Mouse (Mus musculus) urinary bladder, postnatal 14 days (tissue): Measurements from ENCODE around the gene Nbea.

ENCODE experiments used
- DNase-seq: peaks from one replicate; pipeline ENCODE4 v3.0.0; 2021; ENCODE audit warnings: low spot score

Gene Nbea

GRCm38 (mm10) chr3:55828481-55829256, 354.8 kb downstream of the Nbea start:
- no peak for DNase-seq

GRCm38 (mm10) chr3:55824864-55825263, 358.6 kb downstream of the Nbea start:
- DNase-seq, result no peak

GRCm38 (mm10) chr3:55819598-55819997, 363.9 kb downstream of the Nbea start:
- no peak for DNase-seq

- no peak for DNase-seq
These were observed 365.4 kb downstream of the Nbea start for GRCm38 (mm10) chr3:55818082-55818481.

DNA sequence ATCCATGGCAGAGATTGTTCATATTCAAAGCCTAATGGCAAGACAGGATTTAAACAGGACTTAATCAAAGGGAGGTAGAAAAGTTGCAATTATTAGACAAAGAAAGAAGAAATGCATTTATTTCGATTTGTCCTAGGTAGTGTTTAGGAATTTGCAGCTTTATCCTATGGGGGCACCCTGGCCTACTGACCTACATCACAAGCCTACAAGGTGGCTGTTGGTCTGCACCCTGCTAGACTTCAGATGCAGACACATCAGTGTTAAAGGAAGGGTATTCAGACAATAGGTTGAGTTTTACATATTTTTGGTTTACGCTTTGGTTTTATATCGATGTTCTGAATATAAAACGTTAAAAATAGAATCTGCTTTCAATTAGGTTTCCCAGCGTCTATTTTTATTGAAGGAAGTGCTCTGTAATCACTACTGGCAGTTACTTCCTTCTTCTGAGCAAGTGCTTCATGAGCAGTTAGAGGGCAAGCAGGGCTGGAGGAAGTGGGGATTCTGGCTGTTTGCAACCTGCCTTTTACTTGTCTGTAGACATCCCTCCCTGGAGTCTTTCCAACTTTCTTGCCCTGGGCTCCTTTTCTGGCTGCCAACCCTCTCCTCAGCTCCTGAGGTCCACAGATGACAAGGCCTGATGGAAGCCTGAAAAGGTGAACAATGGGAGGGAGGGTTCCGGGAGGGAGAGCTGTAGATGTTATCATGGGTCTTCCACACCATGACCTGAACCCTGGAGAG, 366.7 kb downstream of the Nbea start:
- no peak for DNase-seq

GRCm38 (mm10) chr3:55816096-55816495, 367.4 kb downstream of the Nbea start:
- no peak for DNase-seq

DNA sequence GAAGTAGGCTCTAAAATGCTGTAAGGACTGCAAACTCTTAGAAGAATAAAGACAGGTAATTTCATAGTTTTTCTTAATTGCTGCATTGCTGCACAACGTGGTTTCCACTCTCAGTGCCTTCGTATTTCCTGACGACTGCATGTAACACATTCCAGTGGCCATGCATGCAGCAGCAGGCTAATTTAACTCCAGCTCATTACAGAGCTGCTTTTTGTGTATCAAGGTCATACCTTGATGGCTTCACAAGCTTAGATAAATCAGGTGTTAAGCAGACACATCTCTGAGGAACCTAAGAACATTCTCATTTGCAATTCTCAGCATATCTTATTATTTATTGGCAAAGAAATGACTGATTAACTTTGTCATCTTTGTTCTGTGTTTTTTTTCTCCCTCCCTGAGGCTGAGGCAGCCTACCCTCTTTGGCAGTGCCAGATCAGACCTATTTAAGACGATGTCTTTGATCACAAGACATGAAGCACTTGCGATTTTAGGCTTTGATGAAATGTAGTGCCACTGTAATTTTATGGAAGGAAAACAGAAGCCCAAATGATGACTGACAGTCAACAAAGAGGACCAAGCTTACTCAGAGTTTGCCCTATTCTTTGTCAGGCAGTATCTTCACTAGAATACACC, 368.4 kb downstream of the Nbea start:
- no peak for DNase-seq

GRCm38 (mm10) chr3:55794768-55795167, 388.7 kb downstream of the Nbea start:
- no peak for DNase-seq

DNA sequence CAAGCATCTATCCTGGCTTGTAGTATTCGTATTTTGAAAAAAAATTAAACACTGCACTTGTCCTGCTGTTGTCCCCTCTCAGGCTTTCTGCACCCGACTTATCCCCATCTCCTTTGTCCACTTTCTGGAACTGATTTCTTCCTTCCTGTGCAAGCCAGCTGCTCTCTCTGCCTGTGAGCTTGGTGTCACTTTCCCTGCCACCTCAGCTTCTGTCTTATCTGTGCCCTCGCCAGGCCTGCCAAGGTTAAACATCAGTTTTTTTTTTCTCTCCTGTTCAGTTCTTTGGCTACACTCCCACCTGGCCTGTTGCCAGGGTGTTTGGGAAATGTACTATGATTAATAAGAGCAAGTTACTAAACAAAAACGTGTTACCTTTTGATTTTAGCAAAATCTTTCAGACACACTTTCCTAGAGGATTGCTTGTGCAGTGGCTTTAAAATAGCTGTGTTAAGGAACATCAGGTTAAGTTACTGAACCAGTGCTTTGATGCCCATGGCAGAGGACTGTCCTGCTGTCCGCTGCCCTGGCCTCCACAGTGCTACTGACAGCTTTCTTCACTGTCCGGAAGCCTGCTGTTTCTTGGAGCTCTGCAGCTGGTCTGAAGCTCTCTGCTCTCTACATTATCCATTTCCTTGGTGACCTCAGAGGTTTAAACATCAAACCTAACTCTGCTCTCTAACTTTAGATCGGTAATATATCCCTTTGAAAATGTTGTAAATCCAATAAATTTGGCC, 389.5 kb downstream of the Nbea start:
- peak; percentile 48 for DNase-seq

DNA sequence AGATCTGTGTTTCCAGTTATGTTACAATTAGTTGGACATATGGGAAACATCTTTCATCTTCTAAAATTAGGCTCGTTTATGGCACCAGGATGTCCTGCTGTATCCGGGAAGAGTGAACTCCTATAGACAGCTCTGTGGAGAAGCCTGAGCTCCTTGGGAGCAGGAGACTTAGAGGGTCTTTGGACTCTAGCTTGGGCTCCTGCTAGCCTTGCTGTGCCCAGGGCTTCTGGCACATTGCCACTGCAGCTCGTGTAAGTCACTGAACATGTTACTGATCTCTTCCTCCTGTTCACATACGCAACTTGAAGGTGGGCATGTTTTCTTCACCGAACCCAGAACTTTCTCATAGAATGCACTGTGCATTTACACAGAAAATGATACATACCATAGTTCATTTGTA, 391.2 kb downstream of the Nbea start:
- no peak for DNase-seq

DNA sequence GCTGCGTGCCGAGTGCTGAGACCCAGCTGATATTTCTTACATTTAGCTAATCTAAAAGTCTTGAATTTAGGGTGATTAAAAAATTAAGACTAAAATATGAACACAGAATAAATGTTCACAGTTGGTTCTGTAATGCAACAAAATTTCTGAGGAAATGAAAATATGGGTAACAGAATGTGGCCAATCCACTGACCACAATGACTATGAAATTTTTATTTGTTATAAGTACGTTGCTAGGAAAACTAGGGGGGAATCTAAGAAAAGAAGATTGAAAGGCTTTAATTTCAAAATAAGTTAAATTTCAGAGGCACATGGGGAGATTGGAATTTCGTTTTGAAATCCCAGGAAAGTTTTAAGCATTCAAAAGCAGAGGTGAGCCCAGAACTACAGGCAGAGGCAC, 392.9 kb downstream of the Nbea start:
- DNase-seq, result no peak

GRCm38 (mm10) chr3:55789856-55790255, 393.6 kb downstream of the Nbea start:
- no peak for DNase-seq

DNA sequence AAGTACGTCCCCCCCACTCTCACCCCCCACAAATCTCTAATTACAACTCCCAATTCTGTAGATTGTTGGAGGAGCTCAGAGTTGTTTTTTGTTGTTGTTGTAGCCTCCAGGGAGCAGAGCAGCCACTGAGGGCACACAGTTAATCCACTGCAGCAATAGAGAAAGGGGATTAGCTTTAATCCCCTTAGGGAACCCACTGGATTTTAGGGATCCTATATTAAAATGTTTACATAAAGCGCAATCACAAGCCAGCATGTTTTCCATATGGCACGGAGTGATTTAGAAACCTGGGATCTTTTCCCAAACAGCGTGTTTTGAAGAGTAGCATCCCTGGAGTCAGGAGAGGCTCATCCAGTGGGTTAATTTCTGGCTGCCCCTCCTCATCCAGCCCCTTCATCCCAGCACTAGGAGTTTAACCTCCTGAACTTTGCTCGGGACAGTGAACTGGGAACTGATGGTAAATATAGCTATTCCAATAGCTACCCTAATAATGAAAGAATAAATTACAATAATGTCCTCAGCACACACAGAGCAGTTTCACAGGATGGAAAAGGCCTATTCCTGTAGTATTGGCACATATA, 394.8 kb downstream of the Nbea start:
- no peak for DNase-seq

DNA sequence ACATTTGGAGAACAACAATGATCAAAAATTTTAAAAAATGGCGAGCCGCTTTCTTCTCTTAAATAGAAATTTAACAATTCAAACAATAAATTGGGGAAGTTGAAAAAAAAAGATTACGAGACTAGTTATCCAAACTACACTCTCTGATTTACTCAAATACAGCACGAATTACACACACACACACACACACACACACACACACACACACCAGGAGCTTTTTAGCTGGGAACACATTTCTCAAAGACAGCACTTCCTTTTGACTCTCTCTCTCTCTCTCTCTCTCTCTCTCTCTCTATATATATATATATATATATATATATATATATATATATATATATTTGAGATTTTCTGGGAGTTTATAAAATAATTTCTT, 395.3 kb downstream of the Nbea start:
- DNase-seq, result no peak

DNA sequence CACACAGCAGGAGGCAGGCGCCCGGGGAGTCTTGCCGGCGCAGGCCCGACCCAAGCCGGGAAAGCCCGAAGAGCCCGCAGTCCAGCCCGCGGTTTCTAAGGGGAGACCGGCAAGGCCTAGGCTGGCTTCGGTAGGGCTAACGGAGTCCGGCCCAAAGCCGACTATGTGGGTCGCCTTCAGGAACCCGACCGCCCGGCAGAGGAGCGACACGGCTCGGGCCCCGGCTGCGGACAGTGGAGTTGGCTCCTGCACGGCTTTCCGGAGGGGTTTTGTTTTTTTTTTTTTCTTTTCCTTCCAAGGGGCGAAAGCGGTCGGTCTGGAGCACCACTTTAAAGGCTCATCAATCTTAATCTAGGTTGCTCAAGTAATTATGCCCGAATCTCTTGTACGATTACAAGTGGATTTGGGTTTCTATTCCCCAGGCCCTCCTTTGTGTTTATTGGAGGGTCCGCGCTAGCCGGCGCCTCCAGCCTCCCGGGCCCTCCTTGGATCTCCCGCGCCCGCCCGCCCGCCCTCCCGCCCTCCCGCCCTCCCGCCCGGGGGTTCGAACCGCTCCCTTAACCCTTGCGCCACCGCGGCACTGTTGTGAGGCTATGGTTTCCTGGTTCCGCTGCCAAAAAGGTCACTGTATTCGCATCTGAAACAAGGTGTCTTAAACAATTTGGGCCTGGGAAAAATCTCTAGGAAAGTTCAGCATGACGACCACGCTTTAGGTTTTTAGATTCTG, 395.9 kb downstream of the Nbea start:
- peak; percentile 41 for DNase-seq

- no peak for DNase-seq
These were observed 396.5 kb downstream of the Nbea start for GRCm38 (mm10) chr3:55786835-55787486.

DNA sequence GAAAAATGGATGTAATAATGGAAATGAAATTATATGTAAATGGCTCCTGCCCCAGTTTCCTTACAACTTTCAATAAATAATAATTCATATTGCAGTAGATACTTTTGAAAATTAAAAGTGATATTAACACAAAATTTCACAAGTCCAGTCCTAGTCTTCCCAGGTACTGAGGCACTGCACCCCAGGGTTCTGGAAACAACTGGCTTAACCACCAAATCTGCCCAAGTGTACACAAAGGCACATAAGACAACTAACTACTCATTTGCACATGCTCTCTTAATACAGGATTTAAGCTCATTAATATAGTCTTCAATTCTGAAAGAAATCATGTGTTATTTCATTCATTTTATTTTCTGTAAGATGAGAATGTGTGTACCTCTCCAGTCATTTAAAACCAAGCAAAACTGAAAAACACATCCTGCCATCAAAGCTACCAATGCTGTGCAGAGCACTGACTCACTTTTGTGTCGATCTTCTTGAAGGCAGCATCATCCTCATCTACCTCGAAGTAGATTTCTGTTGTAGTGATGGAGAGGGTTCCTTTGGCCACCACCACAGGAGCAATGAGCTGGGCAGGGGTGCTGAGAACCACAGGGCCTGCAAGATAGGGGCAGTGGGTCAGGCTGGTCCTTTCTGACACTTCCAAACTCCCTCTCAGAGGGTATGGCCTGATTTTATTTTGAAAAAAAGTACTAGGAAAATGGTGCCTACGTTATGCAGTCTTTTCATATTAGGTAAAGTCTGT, 397.3 kb downstream of the Nbea start:
- no peak for DNase-seq

DNA sequence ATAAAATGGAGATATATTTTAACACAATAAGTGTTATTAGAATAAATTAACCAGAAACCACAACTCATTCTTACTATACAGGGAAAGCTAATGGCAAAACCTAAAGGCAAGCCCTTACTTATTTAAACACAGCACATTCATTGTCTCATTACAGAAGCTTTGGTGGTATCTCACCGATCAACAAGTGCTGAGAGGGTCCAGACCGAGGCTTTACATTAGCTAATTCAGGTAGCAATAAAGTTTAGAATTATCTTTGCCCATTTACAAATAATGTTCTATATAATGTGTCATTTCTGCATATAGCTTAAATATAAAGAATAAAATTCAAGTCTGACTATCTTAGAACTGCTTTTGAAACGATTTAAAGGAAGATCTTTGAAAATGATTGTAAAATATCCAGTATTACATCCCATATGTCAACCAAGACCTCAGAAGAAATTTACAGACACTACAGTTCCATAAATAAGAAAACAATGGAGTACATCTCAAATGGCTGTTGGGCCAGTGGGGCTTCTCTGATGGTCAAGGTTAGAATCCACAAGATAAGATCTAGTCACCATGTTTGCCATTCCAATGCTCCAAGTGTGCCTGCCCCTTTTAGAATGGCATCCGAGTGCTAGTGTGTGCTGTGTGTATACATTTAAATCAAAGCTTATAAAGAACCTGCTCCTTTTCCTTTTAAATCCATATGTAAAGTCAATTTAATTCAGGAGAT, 398.1 kb downstream of the Nbea start:
- no peak for DNase-seq

GRCm38 (mm10) chr3:55784101-55784500, 399.4 kb downstream of the Nbea start:
- DNase-seq, result no peak
